Mouse (Mus musculus) MEL (cell line): Measurements from ENCODE around the gene Efcab10. TPM values are rescaled to one million over a fixed set of nuclear protein-coding genes. Genes with fewer than 3 reads are reported as not detected.

Experiments used
- DNase-seq: peaks from one replicate; pipeline ENCODE4 v3.0.0; 2011; ENCODE audit warnings: low read depth, low spot score
- H3K27ac ChIP-seq: 2 replicates; pipeline ENCODE4 v1.5.1; 2012; ENCODE audit warnings: low read depth, mild to moderate bottlenecking, control low read depth, low read length, moderate library complexity; ENCODE audit not compliant: control insufficient read depth
- H3K27me3 ChIP-seq, 2 experiments: fragments of 150-350 bp in 1 of 2; sonication (generic) in 1 of 2; 2 replicates each; pipeline ENCODE4 v1.6.1; 2012; ENCODE audit warnings: low read length in 2 of 2, mild to moderate bottlenecking in 2 of 2, improper control_type of control experiment in 1 of 2, moderate library complexity in 1 of 2; ENCODE audit not compliant: insufficient read depth in 2 of 2, control insufficient read depth in 1 of 2
- H3K36me3 ChIP-seq, 2 experiments: 2 replicates each; pipeline ENCODE4 v1.6.1; 2012 to 2014; ENCODE audit warnings: low read length in 2 of 2, improper control_type of control experiment in 1 of 2, inconsistent platforms in 1 of 2, mild to moderate bottlenecking in 1 of 2; ENCODE audit not compliant: insufficient read depth in 2 of 2, control insufficient read depth in 1 of 2
- H3K4me1 ChIP-seq, 2 experiments: fragments of 150-350 bp in 1 of 2; sonication (generic) in 1 of 2; 2 replicates each; pipeline ENCODE4 v1.6.1; 2012; ENCODE audit warnings: low read length in 2 of 2, improper control_type of control experiment in 1 of 2, mild to moderate bottlenecking in 1 of 2; ENCODE audit not compliant: insufficient read depth in 2 of 2, control insufficient read depth in 1 of 2
- H3K4me3 ChIP-seq, 2 experiments: fragments of 150-350 bp in 1 of 2; sonication (generic) in 1 of 2; 2 replicates each; pipeline ENCODE4 v1.5.1; 2012; ENCODE audit warnings: low read depth in 2 of 2, low read length in 2 of 2, mild to moderate bottlenecking in 2 of 2, moderate library complexity in 2 of 2, control low read depth in 1 of 2, improper control_type of control experiment in 1 of 2; ENCODE audit not compliant: control insufficient read depth in 1 of 2, insufficient read depth in 1 of 2
- H3K79me2 ChIP-seq: 2 replicates; pipeline ENCODE4 v1.6.1; 2012; ENCODE audit warnings: mild to moderate bottlenecking, low read length, moderate library complexity; ENCODE audit not compliant: control insufficient read depth, poor library complexity, insufficient read depth
- H3K9ac ChIP-seq: 2 replicates; pipeline ENCODE4 v1.6.1; 2012; ENCODE audit warnings: low read depth, mild to moderate bottlenecking, control low read depth, low read length, moderate library complexity; ENCODE audit not compliant: control insufficient read depth, poor library complexity, severe bottlenecking
- H3K9me3 ChIP-seq: fragments of 150-350 bp; sonication (generic); replicated peaks from 2 replicates; pipeline ENCODE4 v1.6.1; 2012; ENCODE audit warnings: mild to moderate bottlenecking, low read length, improper control_type of control experiment, moderate library complexity; ENCODE audit not compliant: insufficient read depth
- BHLHE40 ChIP-seq: IDR thresholded peaks from 2 replicates; pipeline ENCODE4 v1.6.1; 2012; ENCODE audit warnings: low read depth, mild to moderate bottlenecking, inconsistent platforms, low read length, improper control_type of control experiment, borderline replicate concordance
- CHD1 ChIP-seq: IDR thresholded peaks from 2 replicates; pipeline ENCODE4 v1.6.1; 2012; ENCODE audit warnings: low read depth, mild to moderate bottlenecking, inconsistent platforms, low read length, improper control_type of control experiment
- CHD2 ChIP-seq: IDR thresholded peaks from 2 replicates; pipeline ENCODE4 v1.6.1; 2011; ENCODE audit warnings: low read length, improper control_type of control experiment
- CTCF ChIP-seq, 3 experiments: IDR thresholded peaks in 2 of 3; conservative IDR thresholded peaks in 1 of 3; 2 replicates each; pipeline ENCODE4 v1.5.1; 2011 to 2012; ENCODE audit warnings: low read length in 3 of 3, low read depth in 2 of 3, mild to moderate bottlenecking in 2 of 3, improper control_type of control experiment in 1 of 3, inconsistent platforms in 1 of 3, mixed read lengths in 1 of 3, moderate library complexity in 1 of 3; ENCODE audit not compliant: control insufficient read depth in 1 of 3, insufficient read depth in 1 of 3, poor library complexity in 1 of 3, severe bottlenecking in 1 of 3
- ELF1 ChIP-seq: IDR thresholded peaks from 2 replicates; pipeline ENCODE4 v1.6.1; 2014; ENCODE audit warnings: low read depth, mild to moderate bottlenecking, inconsistent platforms, low read length, improper control_type of control experiment, moderate library complexity
- EP300 ChIP-seq, 2 experiments: IDR thresholded peaks; 2 replicates each; pipeline ENCODE4 v1.6.1; 2011; ENCODE audit warnings: improper control_type of control experiment in 2 of 2, low read length in 2 of 2, low read depth in 1 of 2, mild to moderate bottlenecking in 1 of 2
- GABPA ChIP-seq: IDR thresholded peaks from 2 replicates; pipeline ENCODE4 v1.6.1; 2012; ENCODE audit warnings: low read depth, mild to moderate bottlenecking, inconsistent platforms, low read length, improper control_type of control experiment, moderate library complexity
- GATA1 ChIP-seq: IDR thresholded peaks from 2 replicates; pipeline ENCODE4 v1.6.1; 2011; ENCODE audit warnings: low read depth, low read length, improper control_type of control experiment
- HCFC1 ChIP-seq: IDR thresholded peaks from 2 replicates; pipeline ENCODE4 v1.6.1; 2012; ENCODE audit warnings: low read depth, mild to moderate bottlenecking, inconsistent platforms, low read length, improper control_type of control experiment, moderate library complexity
- JUND ChIP-seq: IDR thresholded peaks from 2 replicates; pipeline ENCODE4 v1.6.1; 2011; ENCODE audit warnings: low read depth, mild to moderate bottlenecking, improper control_type of control experiment, low read length
- KAT2A ChIP-seq: conservative IDR thresholded peaks from 2 replicates; pipeline ENCODE4 v1.6.1; 2012; ENCODE audit warnings: low read depth, low read length, improper control_type of control experiment, inconsistent platforms
- MAFK ChIP-seq: IDR thresholded peaks from 2 replicates; pipeline ENCODE4 v1.6.1; 2011; ENCODE audit warnings: low read depth, mild to moderate bottlenecking, low read length, improper control_type of control experiment, borderline replicate concordance
- MAX ChIP-seq: IDR thresholded peaks from 2 replicates; pipeline ENCODE4 v1.6.1; 2011; ENCODE audit warnings: low read length, improper control_type of control experiment
- MAZ ChIP-seq: IDR thresholded peaks from 2 replicates; pipeline ENCODE4 v1.6.1; 2012; ENCODE audit warnings: low read depth, mild to moderate bottlenecking, inconsistent platforms, low read length, improper control_type of control experiment
- MEF2A ChIP-seq: IDR thresholded peaks from 2 replicates; pipeline ENCODE4 v1.6.1; 2014; ENCODE audit warnings: low read depth, mild to moderate bottlenecking, inconsistent platforms, low read length, improper control_type of control experiment; ENCODE audit not compliant: poor library complexity, insufficient replicate concordance, severe bottlenecking; ENCODE audit errors: extremely low read depth
- MXI1 ChIP-seq: IDR thresholded peaks from 2 replicates; pipeline ENCODE4 v1.6.1; 2011; ENCODE audit warnings: mild to moderate bottlenecking, low read depth, low read length, improper control_type of control experiment
- MYB ChIP-seq: IDR thresholded peaks from 2 replicates; pipeline ENCODE4 v1.6.1; 2011; ENCODE audit warnings: mild to moderate bottlenecking, low read depth, low read length, improper control_type of control experiment
- MYC ChIP-seq: IDR thresholded peaks from 2 replicates; pipeline ENCODE4 v1.6.1; 2011; ENCODE audit warnings: low read depth, mild to moderate bottlenecking, low read length, improper control_type of control experiment, moderate library complexity
- NRF1 ChIP-seq: IDR thresholded peaks from 2 replicates; pipeline ENCODE4 v1.6.1; 2014; ENCODE audit warnings: low read depth, mild to moderate bottlenecking, inconsistent platforms, low read length, improper control_type of control experiment, moderate library complexity; ENCODE audit not compliant: poor library complexity, insufficient read depth, severe bottlenecking
- POLR2A ChIP-seq, 2 experiments: IDR thresholded peaks; 2 replicates each; pipeline ENCODE4 v1.6.1; 2011 to 2012; ENCODE audit warnings: low read length in 2 of 2, mild to moderate bottlenecking in 2 of 2, control low read depth in 1 of 2, improper control_type of control experiment in 1 of 2, low read depth in 1 of 2, moderate library complexity in 1 of 2; ENCODE audit not compliant: control insufficient read depth in 1 of 2, insufficient read depth in 1 of 2, poor library complexity in 1 of 2
- POLR2AphosphoS2 ChIP-seq: IDR thresholded peaks from 2 replicates; pipeline ENCODE4 v1.6.1; 2011; ENCODE audit warnings: low read length, improper control_type of control experiment
- RAD21 ChIP-seq: IDR thresholded peaks from 2 replicates; pipeline ENCODE4 v1.6.1; 2011; ENCODE audit warnings: mild to moderate bottlenecking, low read depth, low read length, improper control_type of control experiment
- SMC3 ChIP-seq: IDR thresholded peaks from 2 replicates; pipeline ENCODE4 v1.6.1; 2011; ENCODE audit warnings: low read depth, low read length, improper control_type of control experiment
- TAL1 ChIP-seq: IDR thresholded peaks from 2 replicates; pipeline ENCODE4 v1.6.1; 2012; ENCODE audit warnings: mild to moderate bottlenecking, inconsistent platforms, low read length, moderate library complexity, mixed read lengths
- TBP ChIP-seq: IDR thresholded peaks from 2 replicates; pipeline ENCODE4 v1.8.0; 2011; ENCODE audit warnings: low read depth, low read length, improper control_type of control experiment
- TCF12 ChIP-seq: IDR thresholded peaks from 2 replicates; pipeline ENCODE4 v1.6.1; 2014; ENCODE audit warnings: low read depth, mild to moderate bottlenecking, inconsistent platforms, low read length, improper control_type of control experiment, moderate library complexity
- UBTF ChIP-seq: IDR thresholded peaks from 2 replicates; pipeline ENCODE4 v1.6.1; 2012; ENCODE audit warnings: low read depth, mild to moderate bottlenecking, inconsistent platforms, low read length, improper control_type of control experiment, moderate library complexity, borderline replicate concordance; ENCODE audit not compliant: insufficient read depth
- USF1 ChIP-seq: IDR thresholded peaks from 2 replicates; pipeline ENCODE4 v1.6.1; 2014; ENCODE audit warnings: low read depth, mild to moderate bottlenecking, inconsistent platforms, low read length, improper control_type of control experiment, moderate library complexity
- USF2 ChIP-seq, 2 experiments: IDR thresholded peaks; 2 replicates each; pipeline ENCODE4 v1.6.1; 2011 to 2012; ENCODE audit warnings: improper control_type of control experiment in 2 of 2, low read length in 2 of 2, borderline replicate concordance in 1 of 2, inconsistent platforms in 1 of 2, low read depth in 1 of 2, mild to moderate bottlenecking in 1 of 2; ENCODE audit not compliant: insufficient read depth in 1 of 2
- ZMIZ1 ChIP-seq: IDR thresholded peaks from 2 replicates; pipeline ENCODE4 v1.6.1; 2012; ENCODE audit warnings: low read depth, mild to moderate bottlenecking, inconsistent platforms, low read length, improper control_type of control experiment, moderate library complexity
- ZNF384 ChIP-seq: IDR thresholded peaks from 2 replicates; pipeline ENCODE4 v1.6.1; 2012; ENCODE audit warnings: low read depth, mild to moderate bottlenecking, inconsistent platforms, low read length, improper control_type of control experiment
- polyA plus RNA-seq, 2 experiments: library from polyadenylated mRNA; stranded (reverse) in 1 of 2; unstranded in 1 of 2; fragments of >175 nt in 1 of 2; fragments of >200 nt in 1 of 2; gene quantifications; 2 replicates each; pipeline versions ENCODE4 v1.2.1 to v1.2.4; 2012; ENCODE audit warnings: low replicate concordance in 2 of 2, low read depth in 1 of 2; ENCODE audit not compliant: insufficient read length in 2 of 2, insufficient read depth in 1 of 2, missing spikeins in 1 of 2
- total RNA-seq: library from RNA; depleted of rRNA; stranded (reverse); fragments of 300-350 nt; gene quantifications from 2 replicates; pipeline ENCODE4 v1.2.3, GENCODE M21; 2012

The Efcab10 gene
- total and polyA plus RNA-seq, 3 experiments: not detected

DNA sequence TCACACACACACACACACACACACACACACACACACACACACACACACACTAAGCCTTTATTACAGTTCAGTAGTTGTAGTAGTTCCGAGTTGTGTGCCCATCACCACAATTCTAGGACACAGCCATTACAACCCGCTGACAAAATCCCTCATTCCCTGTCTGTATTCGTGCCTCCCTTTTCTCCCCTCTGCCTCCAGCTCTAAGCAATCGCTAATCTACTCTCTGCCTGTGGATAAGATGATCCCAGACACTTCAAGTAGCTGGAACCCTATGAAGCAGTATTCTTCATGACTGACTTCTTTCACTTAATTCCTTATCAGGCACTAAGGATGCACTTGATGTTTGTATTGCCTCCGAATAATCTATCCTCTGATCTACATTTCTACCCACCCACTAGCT lies 10.3 kb downstream of the Efcab10 start:
- Histone ChIP-seq H3K27ac (no peak overlapping the region), H3K79me2 (no peaks in the 10 kb centered on the region), H3K4me3 (no peak overlapping the region), H3K9me3 (no peaks in the 10 kb centered on the region), H3K9ac (no peak overlapping the region), H3K27me3 (no peaks in the 10 kb centered on the region), H3K4me1 (peaks cover 0 to 22% of the 10 kb centered on the region in 2 experiments; a peak in 2 of 4 replicates), H3K36me3 (peaks cover 0 to 28% of the 10 kb centered on the region in 2 experiments; a peak in 2 of 4 replicates)
- no peak for DNase-seq
- TF ChIP-seq ZMIZ1: no peak
- no peak for TF ChIP-seq MEF2A

DNA sequence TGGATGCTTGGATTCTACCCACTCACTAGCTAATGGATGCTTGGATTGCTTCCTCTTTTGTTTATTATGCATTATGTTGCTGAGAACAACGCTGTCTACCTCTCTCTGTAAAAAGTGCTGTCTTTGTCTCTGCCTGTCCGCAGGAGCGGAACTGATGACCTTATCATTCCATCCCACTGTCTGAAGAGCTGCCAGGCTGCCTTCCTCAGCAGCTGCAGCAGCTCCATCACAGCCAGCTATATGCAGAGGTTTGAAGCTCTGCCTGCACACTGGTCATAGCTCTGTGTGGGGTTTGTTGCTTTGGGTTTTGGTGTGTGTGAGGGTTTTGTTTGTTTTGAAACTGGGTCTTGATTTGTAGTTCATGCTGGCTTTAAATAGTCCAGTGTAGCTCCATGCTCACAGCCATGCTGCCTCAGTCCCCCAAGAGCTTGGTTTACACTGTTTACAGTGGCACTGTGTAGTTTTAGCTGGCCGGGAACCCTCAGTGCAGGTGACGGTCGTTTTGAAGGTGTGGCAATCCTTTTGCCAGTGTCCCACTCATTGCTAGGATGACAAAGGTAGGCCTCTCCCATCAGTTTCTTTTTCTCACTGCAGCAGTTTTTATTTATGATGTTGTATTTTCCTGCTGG lies 10.9 kb downstream of the Efcab10 start:
- Histone ChIP-seq H3K36me3 (peaks cover 0 to 28% of the 10 kb centered on the region in 2 experiments; a peak in 2 of 4 replicates), H3K79me2 (no peaks in the 10 kb centered on the region), H3K4me3 (no peak overlapping the region), H3K9ac (no peak overlapping the region), H3K27ac (no peak overlapping the region), H3K27me3 (no peaks in the 10 kb centered on the region), H3K9me3 (no peaks in the 10 kb centered on the region), H3K4me1 (peaks cover 0 to 22% of the 10 kb centered on the region in 2 experiments; a peak in 2 of 4 replicates)
- peak; percentile 86 for DNase-seq
- TF ChIP-seq MYB (no peak), JUND (no peak), MXI1 (no peak), TAL1 (peak; percentile 45), UBTF (no peak), CTCF (IDR thresholded peaks at IDR 0.05 in 2 of 3, conservative IDR thresholded peaks at IDR 0.05 in 1 of 3; ENCODE audit: control insufficient read depth in 1 of 3, insufficient read depth in 1 of 3, low read depth in 2 of 3, low read length in 3 of 3, poor library complexity in 1 of 3, severe bottlenecking in 1 of 3) (no peak), NRF1 (no peak), GATA1 (peak; percentile 76), CHD2 (no peak), ELF1 (no peak), TCF12 (peak; percentile 63), POLR2AphosphoS2 (no peak), HCFC1 (no peak), ZMIZ1 (no peak), TBP (no peak), EP300 (IDR thresholded peaks at IDR 0.05; ENCODE audit: low read depth in 1 of 2, low read length in 2 of 2) (peak; percentile 67 to 74), RAD21 (no peak), CHD1 (no peak), GABPA (no peak), MAFK (no peak), SMC3 (no peak), MAZ (no peak), BHLHE40 (no peak), USF1 (no peak), MAX (0 out of 2 replicates have a peak, but pooled peaks have one; percentile 20), KAT2A (no peak), USF2 (IDR thresholded peaks at IDR 0.05; ENCODE audit: borderline replicate concordance in 1 of 2, insufficient read depth in 1 of 2, low read depth in 1 of 2, low read length in 2 of 2) (no peak), POLR2A (IDR thresholded peaks at IDR 0.05; ENCODE audit: control insufficient read depth in 1 of 2, insufficient read depth in 1 of 2, low read depth in 1 of 2, low read length in 2 of 2, poor library complexity in 1 of 2) (no peak), MYC (no peak), ZNF384 (no peak)
